Comparison of ENCODE assay signal across 14 mouse cellular contexts in genomic region chr9:121889927-121890440, GRCm38 (mm10). TPM values are rescaled to one million over a fixed set of nuclear protein-coding genes. Genes with fewer than 3 reads are reported as not detected.
DNase-seq lines count a peak whose midpoint lies in the region; ATAC-seq and TF ChIP-seq lines count a peak whose summit lies in the region.
"Had no signal": no experiment of that assay in that cellular context is flagged by ENCODE, and none has a peak within 500 bp of the region (broad histone marks: within the 10 kb centered on the region; RNA-seq: fewer than 3 reads in every experiment).

No protein-coding gene starts in this region.

- TF ChIP-seq EP300 in heart, postnatal 0 days (IDR thresholded peaks at IDR 0.05; ENCODE audit: low read depth), result 0 out of 2 replicates have a peak, but pooled peaks have one; percentile 44

- peak overlapping the region; percentile 59; the same call in 1 of the 2 replicates for H3K27ac ChIP-seq in heart, embryonic 10.5 days
- H3K27ac ChIP-seq in lung, embryonic 16.5 days (ENCODE audit: low read length), result peak overlapping the region; percentile 12; the same call in 1 of the 2 replicates
- H3K27ac ChIP-seq in heart, postnatal 0 days (ENCODE audit: low read depth), result peak overlapping the region; percentile 62
- no peak overlapping the region for H3K27ac ChIP-seq in midbrain, embryonic 11.5 days (ENCODE audit: low read depth, low read length)
- H3K27ac ChIP-seq: hindbrain, postnatal 0 days; layer of hippocampus, adult 2 months had no signal

- H3K4me3 ChIP-seq in heart, embryonic 10.5 days, result peak overlapping the region; percentile 38; the same call in 1 of the 2 replicates
- H3K4me3 ChIP-seq in lung, embryonic 16.5 days (ENCODE audit: low read length), result no peak overlapping the region
- H3K4me3 ChIP-seq in lung, adult 2 months (replicated peaks; ENCODE audit: extremely low read depth, low read depth, low read length), result no peak overlapping the region
- H3K4me3 ChIP-seq in heart, postnatal 0 days (ENCODE audit: low read depth, low read length), result 0 out of 2 replicates have a peak overlapping the region, but pooled peaks have one; percentile 1
- H3K4me3 ChIP-seq in midbrain, embryonic 11.5 days (ENCODE audit: low read depth, low read length), result no peak overlapping the region
- H3K4me3 ChIP-seq: layer of hippocampus, adult 2 months had no signal

- peaks cover 23% of the 10 kb centered on the region for H3K4me1 ChIP-seq in heart, embryonic 10.5 days
- peaks cover 23% of the 10 kb centered on the region for H3K4me1 ChIP-seq in lung, embryonic 16.5 days (replicated peaks; ENCODE audit: control insufficient read depth, insufficient read depth, low read length)
- peaks cover 13% of the 10 kb centered on the region for H3K4me1 ChIP-seq in lung, adult 2 months (ENCODE audit: control insufficient read depth, insufficient read depth, low read length)
- peaks cover 20% of the 10 kb centered on the region for H3K4me1 ChIP-seq in heart, postnatal 0 days (ENCODE audit: control insufficient read depth, insufficient read depth)
- H3K4me1 ChIP-seq in midbrain, embryonic 11.5 days (ENCODE audit: control insufficient read depth, insufficient read depth, low read length), result no peaks in the 10 kb centered on the region; the same call in 1 of the 2 replicates

- 0 out of 2 replicates have a peak overlapping the region, but pooled peaks have one; percentile 32 for H3K9ac ChIP-seq in lung, embryonic 16.5 days (ENCODE audit: low read length)
- no peak overlapping the region; the same call in 1 of the 2 replicates for H3K9ac ChIP-seq in heart, postnatal 0 days (replicated peaks; ENCODE audit: low read depth, low read length)
- H3K9ac ChIP-seq in midbrain, embryonic 11.5 days (ENCODE audit: low read length), result no peak overlapping the region

- peak; percentile 26; the same call in 1 of the 2 replicates for ATAC-seq in lung, embryonic 16.5 days (ENCODE audit: low read depth)
- peak; percentile 45 for ATAC-seq in heart, postnatal 0 days (ENCODE audit: insufficient read depth, low read depth)
- ATAC-seq in midbrain, embryonic 11.5 days (ENCODE audit: low FRiP score), result no peak
- ATAC-seq: hindbrain, postnatal 0 days had no signal

- peak overlapping the region; percentile 51 for H3K4me2 ChIP-seq in lung, embryonic 16.5 days (ENCODE audit: low read depth, low read length)
- peak overlapping the region; percentile 45 for H3K4me2 ChIP-seq in heart, postnatal 0 days (ENCODE audit: low read depth, low read length)
- no peak overlapping the region for H3K4me2 ChIP-seq in midbrain, embryonic 11.5 days

- WGBS in heart, embryonic 10.5 days, result 57% methylated on average over 4 of the region's 4 CpGs
- 31% methylated on average over 4 of the region's 4 CpGs for WGBS in lung, embryonic 16.5 days
- WGBS in lung, adult 2 months, result 38% methylated on average over 4 of the region's 4 CpGs
- WGBS in heart, postnatal 0 days, result 25% methylated on average over 4 of the region's 4 CpGs
- WGBS in midbrain, embryonic 11.5 days, result 75% methylated on average over 4 of the region's 4 CpGs

- DNase-seq in heart, embryonic 10.5 days (ENCODE audit: low spot score), result no peak
- DNase-seq in heart, adult 8-10 months (ENCODE audit: low spot score), result no peak
- DNase-seq in lung, adult 2 months, result no peak
- DNase-seq in adrenal gland, postnatal 36 days, result peak; percentile 43 to 61
- peak; percentile 41 for DNase-seq in heart, postnatal 0 days (ENCODE audit: low spot score)
- no peak for DNase-seq in frontal cortex, adult 2 months (ENCODE audit: extremely low spot score in 1 of 2, low spot score in 1 of 2)
- no peak for DNase-seq in midbrain, embryonic 11.5 days (ENCODE audit: low spot score, missing footprints)

- no peaks in the 10 kb centered on the region for H3K27me3 ChIP-seq in heart, embryonic 10.5 days (ENCODE audit: insufficient read depth, poor library complexity, severe bottlenecking)
- H3K27me3 ChIP-seq in lung, embryonic 16.5 days (ENCODE audit: control insufficient read depth, insufficient read depth, low read depth, low read length), result no peaks in the 10 kb centered on the region
- H3K27me3 ChIP-seq in heart, postnatal 0 days (ENCODE audit: control insufficient read depth, insufficient read depth, low read length), result no peaks in the 10 kb centered on the region
- no peaks in the 10 kb centered on the region for H3K27me3 ChIP-seq in midbrain, embryonic 11.5 days (ENCODE audit: control insufficient read depth, insufficient read depth, low read length)

- H3K9me3 ChIP-seq in heart, embryonic 10.5 days, result no peaks in the 10 kb centered on the region
- no peaks in the 10 kb centered on the region for H3K9me3 ChIP-seq in lung, embryonic 16.5 days (ENCODE audit: control insufficient read depth, low read length)
- no peaks in the 10 kb centered on the region for H3K9me3 ChIP-seq in heart, postnatal 0 days (replicated peaks; ENCODE audit: control insufficient read depth, low read length)
- no peaks in the 10 kb centered on the region for H3K9me3 ChIP-seq in midbrain, embryonic 11.5 days (ENCODE audit: control insufficient read depth, low read length)

- TF ChIP-seq POLR2A in lung, adult 2 months (IDR thresholded peaks at IDR 0.05; ENCODE audit: borderline replicate concordance, extremely low read depth, low read depth, low read length), result no peak

- no peak for TF ChIP-seq CTCF in lung, adult 2 months (IDR thresholded peaks at IDR 0.05; ENCODE audit: insufficient read depth, low read length)
- TF ChIP-seq CTCF in heart, postnatal 0 days (IDR thresholded peaks at IDR 0.05; ENCODE audit: low read depth), result no peak

- no peaks in the 10 kb centered on the region for H3K36me3 ChIP-seq in heart, embryonic 10.5 days
- H3K36me3 ChIP-seq in lung, embryonic 16.5 days (ENCODE audit: control insufficient read depth, insufficient read depth, low read length), result no peaks in the 10 kb centered on the region
- H3K36me3 ChIP-seq in heart, postnatal 0 days (replicated peaks; ENCODE audit: control insufficient read depth, insufficient read depth, low read length), result no peaks in the 10 kb centered on the region
- no peaks in the 10 kb centered on the region for H3K36me3 ChIP-seq in midbrain, embryonic 11.5 days (ENCODE audit: control insufficient read depth, insufficient read depth, low read length)

RNA-seq across cellular contexts. Expression of gene Ackr2, which starts 8.2 kb away (rescaled TPM):
- 0.31 TPM in 1 of 2 replicates, not detected in the other for polyA plus RNA-seq in heart, embryonic 10.5 days (2016; fragmentation: Nextera tagmentation; extraction: Ambion mirVana)
- total RNA-seq in heart, adult 8-10 months (2022), result 1 to 10 TPM in 3 of 4 experiments, under 1 TPM in 1; 0.87 to 2.2 (median 1.3) TPM
- 1.6 and 2.9 TPM in 2 replicates for polyA plus RNA-seq in lung, embryonic 16.5 days (2015; fragmentation: Nextera tagmentation; extraction: Ambion mirVana)
- polyA plus RNA-seq in lung, adult 2 months (2012; rRNA removed), result 43.2 and 46.8 TPM in 2 replicates
- under 1 TPM; 0.66 to 0.86 TPM for total RNA-seq in adrenal gland, postnatal 36 days (2021)
- total RNA-seq in heart, postnatal 0 days (2014; rRNA removed; ENCODE audit: low replicate concordance), result 4.1 and 4.6 TPM in 2 replicates
- 1.6 and 2.1 TPM in 2 replicates for polyA plus RNA-seq in heart, postnatal 0 days (2015; fragmentation: Nextera tagmentation; extraction: Ambion mirVana)
- polyA plus RNA-seq in frontal cortex, adult 2 months (2012; rRNA removed), result 2.6 and 3.3 TPM in 2 replicates
- polyA plus RNA-seq in midbrain, embryonic 11.5 days (2014; fragmentation: Nextera tagmentation; extraction: Ambion mirVana), result 1.6 and 1.7 TPM in 2 replicates
- polyA plus RNA-seq: CD4-positive, CD25-positive, alpha-beta regulatory T cell, adult 4 months had no signal

RNA-seq across cellular contexts. Expression of gene Cyp8b1, which starts 26.1 kb away (rescaled TPM):
- polyA plus RNA-seq in heart, embryonic 10.5 days (2016; fragmentation: Nextera tagmentation; extraction: Ambion mirVana), result not detected in 2 replicates
- not detected for total RNA-seq in heart, adult 8-10 months (2022)
- polyA plus RNA-seq in lung, embryonic 16.5 days (2015; fragmentation: Nextera tagmentation; extraction: Ambion mirVana), result 0.28 TPM in 1 of 2 replicates, not detected in the other
- 0.90 and 1.1 TPM in 2 replicates for polyA plus RNA-seq in lung, adult 2 months (2012; rRNA removed)
- total RNA-seq in adrenal gland, postnatal 36 days (2021), result under 1 TPM; 0.26 to 0.30 TPM
- not detected in 2 replicates for total RNA-seq in heart, postnatal 0 days (2014; rRNA removed; ENCODE audit: low replicate concordance)
- polyA plus RNA-seq in heart, postnatal 0 days (2015; fragmentation: Nextera tagmentation; extraction: Ambion mirVana), result not detected in 2 replicates
- not detected in 2 replicates for polyA plus RNA-seq in frontal cortex, adult 2 months (2012; rRNA removed)
- polyA plus RNA-seq in midbrain, embryonic 11.5 days (2014; fragmentation: Nextera tagmentation; extraction: Ambion mirVana), result not detected in 2 replicates
- total RNA-seq: gastrocnemius, postnatal 36 days; hindbrain, postnatal 0 days; layer of hippocampus, adult 2 months had no signal
- polyA plus RNA-seq: CD4-positive, CD25-positive, alpha-beta regulatory T cell, adult 4 months; hindbrain, postnatal 0 days; limb, embryonic 11.5 days; midbrain, embryonic 14.5 days had no signal

RNA-seq across cellular contexts. Expression of gene Higd1a, which starts 31.8 kb away (rescaled TPM):
- 254 and 270 TPM in 2 replicates for polyA plus RNA-seq in heart, embryonic 10.5 days (2016; fragmentation: Nextera tagmentation; extraction: Ambion mirVana)
- 100 to 1,000 TPM; 186 to 221 (median 198) TPM for total RNA-seq in heart, adult 8-10 months (2022)
- 152 and 166 TPM in 2 replicates for polyA plus RNA-seq in lung, embryonic 16.5 days (2015; fragmentation: Nextera tagmentation; extraction: Ambion mirVana)
- 11.6 and 24.4 TPM in 2 replicates for polyA plus RNA-seq in lung, adult 2 months (2012; rRNA removed)
- total RNA-seq in adrenal gland, postnatal 36 days (2021), result 100 to 1,000 TPM in 1 of 2 experiments, 10 to 100 TPM in 1; 80.9 to 105 TPM
- total RNA-seq in heart, postnatal 0 days (2014; rRNA removed; ENCODE audit: low replicate concordance), result 59.2 and 85.4 TPM in 2 replicates
- polyA plus RNA-seq in heart, postnatal 0 days (2015; fragmentation: Nextera tagmentation; extraction: Ambion mirVana), result 319 and 332 TPM in 2 replicates
- polyA plus RNA-seq in frontal cortex, adult 2 months (2012; rRNA removed), result 82.0 and 93.0 TPM in 2 replicates
- polyA plus RNA-seq in midbrain, embryonic 11.5 days (2014; fragmentation: Nextera tagmentation; extraction: Ambion mirVana), result 159 and 170 TPM in 2 replicates

RNA-seq across cellular contexts. Expression of gene Ccdc13, which starts 50.7 kb away (rescaled TPM):
- 0.21 and 0.28 TPM in 2 replicates for polyA plus RNA-seq in heart, embryonic 10.5 days (2016; fragmentation: Nextera tagmentation; extraction: Ambion mirVana)
- under 1 TPM in 2 of 4 experiments, not detected in 2; 0.12 to 0.27 TPM for total RNA-seq in heart, adult 8-10 months (2022)
- 2.0 and 2.4 TPM in 2 replicates for polyA plus RNA-seq in lung, embryonic 16.5 days (2015; fragmentation: Nextera tagmentation; extraction: Ambion mirVana)
- 4.2 and 5.1 TPM in 2 replicates for polyA plus RNA-seq in lung, adult 2 months (2012; rRNA removed)
- total RNA-seq in adrenal gland, postnatal 36 days (2021), result 1 to 10 TPM; 1.0 to 1.1 TPM
- total RNA-seq in heart, postnatal 0 days (2014; rRNA removed; ENCODE audit: low replicate concordance), result not detected in 2 replicates
- 0.34 and 0.41 TPM in 2 replicates for polyA plus RNA-seq in heart, postnatal 0 days (2015; fragmentation: Nextera tagmentation; extraction: Ambion mirVana)
- 12.1 and 12.6 TPM in 2 replicates for polyA plus RNA-seq in frontal cortex, adult 2 months (2012; rRNA removed)
- polyA plus RNA-seq in midbrain, embryonic 11.5 days (2014; fragmentation: Nextera tagmentation; extraction: Ambion mirVana), result 1.5 and 2.0 TPM in 2 replicates
- polyA plus RNA-seq: CD4-positive, CD25-positive, alpha-beta regulatory T cell, adult 4 months had no signal

Comparison
In these comparisons a context has a peak if more than half of its experiments do, and no peak if none do; other contexts are left out.
1. DNase-seq: peak in adrenal gland, postnatal 36 days (2 of 2) and heart, postnatal 0 days (single experiment); none in heart, embryonic 10.5 days (single experiment), heart, adult 8-10 months (single experiment), lung, adult 2 months (single experiment), frontal cortex, adult 2 months (0 of 2) and midbrain, embryonic 11.5 days (single experiment).
2. RNA of gene Ackr2, which starts 8.2 kb away (polyA plus RNA-seq): 43.2 to 46.8 TPM in lung, adult 2 months; 1.6 to 2.9 TPM in lung, embryonic 16.5 days, 2.6 to 3.3 TPM in frontal cortex, adult 2 months, 1.6 to 2.1 TPM in heart, postnatal 0 days, 1.6 to 1.7 TPM in midbrain, embryonic 11.5 days and 0.31 TPM in heart, embryonic 10.5 days; every median in the first group is over 10 times any median in the second.
3. H3K4me3 ChIP-seq: peak in heart, embryonic 10.5 days (single experiment) and heart, postnatal 0 days (single experiment); none in lung, embryonic 16.5 days (single experiment), lung, adult 2 months (single experiment) and midbrain, embryonic 11.5 days (single experiment).